Mouse (Mus musculus) embryonic fibroblast, embryonic 13.5 days (primary cell): ENCODE data around the gene C1ql3. TPM values are rescaled to one million over a fixed set of nuclear protein-coding genes. Genes with fewer than 3 reads are reported as not detected.

Experiments used
- H3K27ac ChIP-seq: 2 replicates; pipeline ENCODE4 v1.5.1; 2012; ENCODE audit warnings: low read length, control low read depth, inconsistent platforms; ENCODE audit not compliant: insufficient read depth
- H3K4me1 ChIP-seq: 2 replicates; pipeline ENCODE4 v1.6.1; 2011; ENCODE audit warnings: low read length; ENCODE audit not compliant: control insufficient read depth, insufficient read depth
- H3K4me3 ChIP-seq: 2 replicates; pipeline ENCODE4 v1.5.1; 2011; ENCODE audit warnings: mild to moderate bottlenecking, control low read depth, low read length; ENCODE audit not compliant: insufficient read depth
- CTCF ChIP-seq: IDR thresholded peaks from 2 replicates; pipeline ENCODE4 v1.5.1; 2011; ENCODE audit warnings: mild to moderate bottlenecking, control low read depth, low read length, moderate library complexity, borderline replicate concordance; ENCODE audit not compliant: insufficient read depth
- POLR2A ChIP-seq: IDR thresholded peaks from 2 replicates; pipeline ENCODE4 v1.6.1; 2011; ENCODE audit warnings: low read depth, mild to moderate bottlenecking, control low read depth, low read length, moderate library complexity
- polyA plus RNA-seq: library from polyadenylated mRNA; stranded (reverse); fragments of >200 nt; gene quantifications from 2 replicates; pipeline ENCODE4 v1.2.4, GENCODE M21; 2011; ENCODE audit warnings: low read depth; ENCODE audit not compliant: missing spikeins, insufficient read length

The C1ql3 gene
- polyA plus RNA-seq: 4.5 and 7.2 TPM in 2 replicates

DNA sequence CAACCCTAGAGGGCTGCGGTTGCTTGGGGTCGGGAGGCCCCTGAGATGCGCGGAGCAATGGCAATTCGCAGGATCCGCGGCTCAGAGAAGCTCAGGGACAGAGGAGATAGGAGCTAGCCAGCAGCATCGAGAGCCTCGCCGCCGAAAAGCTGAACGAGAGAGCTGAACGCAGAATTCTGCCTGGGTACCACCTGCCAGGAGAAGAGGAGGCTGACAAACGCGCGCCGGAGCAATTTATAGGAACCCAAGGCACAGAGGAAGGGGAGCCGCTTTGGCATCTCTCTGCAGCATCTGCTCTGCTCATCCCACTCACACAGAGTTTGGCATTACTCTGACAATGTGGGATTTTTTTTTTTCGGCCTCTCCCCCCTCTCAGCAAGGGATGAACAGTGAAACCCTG lies at the start of gene C1ql3:
Gene C1ql3 (minus strand): TSS at position 335 of the 400 bp plus-strand sequence.
- Histone ChIP-seq H3K4me3 (peak within 1 kb of the TSS; percentile 63), H3K4me1 (peaks cover 4% of the 10 kb centered on the region), H3K27ac (no peak within 1 kb of the TSS)
- TF ChIP-seq CTCF (no peak), POLR2A (no peak)

DNA sequence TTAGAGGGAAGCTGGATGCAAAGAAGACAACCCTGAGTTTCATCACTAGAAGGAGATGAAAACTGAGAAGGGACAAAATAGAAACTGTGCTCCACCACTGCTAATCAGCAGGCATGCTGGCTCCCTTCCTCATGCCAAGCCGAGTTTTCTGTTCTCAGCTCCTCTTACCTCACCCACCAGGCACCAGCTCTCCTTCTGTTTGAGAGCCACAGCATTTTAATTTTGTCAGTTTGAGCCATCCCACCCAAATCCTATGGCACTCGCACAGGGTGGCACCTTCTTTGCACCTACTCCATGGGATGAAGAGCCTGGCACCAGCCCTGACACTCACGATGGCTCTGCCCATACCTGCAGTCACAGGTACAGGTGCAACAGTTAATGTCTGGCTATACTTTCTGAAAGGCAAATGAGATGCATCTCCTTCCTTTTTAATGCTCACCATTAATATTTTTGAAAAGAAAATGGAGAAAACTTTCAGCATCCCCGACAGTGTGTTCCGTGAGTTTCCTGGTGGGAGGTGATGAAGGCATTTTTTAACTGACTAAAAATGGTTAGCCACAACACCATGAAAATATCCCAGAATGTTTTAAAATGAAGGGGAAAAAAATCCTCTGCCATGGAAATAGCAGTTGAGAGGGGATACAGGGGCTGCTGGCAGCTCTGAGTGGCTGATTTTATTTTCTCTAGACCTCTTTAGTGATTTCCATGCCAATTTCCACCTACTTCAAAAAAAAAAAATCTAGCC lies 49.0 kb upstream of the C1ql3 start:
- no peak overlapping the region for H3K4me3 ChIP-seq
- no peak for TF ChIP-seq POLR2A
- no peak for TF ChIP-seq CTCF
- H3K4me1 ChIP-seq: no peaks in the 10 kb centered on the region
- H3K27ac ChIP-seq: no peak overlapping the region

DNA sequence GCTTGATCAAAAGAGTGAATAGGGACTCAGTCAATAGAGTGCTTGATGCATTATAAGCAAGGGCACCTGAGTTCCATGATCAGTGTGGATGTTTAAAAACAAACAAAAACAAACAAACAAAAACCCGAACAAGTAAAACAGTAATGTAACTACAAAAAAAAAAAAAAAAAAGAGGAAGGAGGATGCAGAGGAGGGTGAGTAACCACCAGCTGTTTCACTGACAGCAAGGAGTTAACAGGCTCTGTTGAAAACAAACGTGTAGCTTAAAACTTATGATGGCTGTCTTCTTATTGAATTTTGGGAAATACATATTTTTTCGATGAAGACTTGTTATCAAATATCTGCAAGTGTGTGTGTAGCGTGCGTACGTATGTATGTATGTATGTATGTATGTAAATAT lies 37.0 kb upstream of the C1ql3 start:
- H3K4me1 ChIP-seq: no peaks in the 10 kb centered on the region
- no peak overlapping the region for H3K27ac ChIP-seq
- TF ChIP-seq CTCF: no peak
- TF ChIP-seq POLR2A: no peak
- H3K4me3 ChIP-seq: no peak overlapping the region

GRCm38 (mm10) chr2:13044555-13044954 lies 32.9 kb upstream of the C1ql3 start:
- Histone ChIP-seq H3K4me3 (no peak overlapping the region), H3K27ac (no peak overlapping the region), H3K4me1 (no peaks in the 10 kb centered on the region)
- TF ChIP-seq CTCF (no peak), POLR2A (no peak)

DNA sequence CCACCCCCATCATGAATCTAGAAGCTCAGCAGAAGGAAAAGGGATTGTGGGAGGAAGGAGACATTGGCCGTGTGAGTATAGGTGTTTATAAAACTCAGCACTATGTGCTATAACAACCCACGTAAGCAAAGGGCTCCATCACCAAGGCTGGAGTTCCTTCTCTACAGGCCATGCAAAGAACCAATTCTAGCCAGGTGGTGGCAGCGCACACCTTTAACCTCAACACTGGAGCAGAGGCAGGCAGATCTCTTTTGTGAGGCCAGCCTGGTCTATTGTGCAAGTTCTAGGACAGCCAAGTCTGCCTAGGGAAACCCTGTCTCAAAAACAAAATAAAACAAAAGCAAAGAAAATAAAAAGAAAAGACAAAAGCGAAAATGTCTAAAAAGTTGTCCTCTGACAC lies 28.2 kb upstream of the C1ql3 start:
- TF ChIP-seq CTCF (no peak), POLR2A (no peak)
- Histone ChIP-seq H3K4me1 (peaks cover 10% of the 10 kb centered on the region), H3K27ac (no peak overlapping the region), H3K4me3 (no peak overlapping the region)

- Histone ChIP-seq H3K4me3 (no peak overlapping the region), H3K27ac (peak overlapping the region; percentile 84), H3K4me1 (peaks cover 10% of the 10 kb centered on the region)
- TF ChIP-seq POLR2A: no peak
- TF ChIP-seq CTCF: no peak
Observed at GRCm38 (mm10) chr2:13038772-13039171, 27.2 kb upstream of the C1ql3 start.

DNA sequence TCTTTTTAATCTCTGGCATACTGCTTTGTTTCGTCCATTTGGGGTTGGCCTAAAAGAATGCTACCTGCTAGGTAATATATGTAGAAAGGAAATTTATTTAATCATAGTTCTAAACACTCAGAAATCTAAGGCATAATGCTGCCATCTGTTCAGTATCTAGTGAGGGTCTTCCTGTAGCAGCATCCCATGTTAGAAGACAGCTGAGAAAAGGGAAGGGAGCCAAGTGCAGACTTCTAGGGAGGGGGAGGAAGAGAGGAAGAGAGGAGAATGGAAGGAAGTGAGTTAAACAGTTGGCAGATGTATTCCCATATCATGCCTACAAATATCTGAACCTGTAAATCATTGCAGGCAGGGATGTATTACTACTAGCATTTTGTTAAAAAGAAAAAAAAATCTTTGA lies 7.3 kb upstream of the C1ql3 start:
- Histone ChIP-seq H3K4me1 (no peaks in the 10 kb centered on the region), H3K27ac (no peak overlapping the region), H3K4me3 (no peak overlapping the region)
- no peak for TF ChIP-seq POLR2A

DNA sequence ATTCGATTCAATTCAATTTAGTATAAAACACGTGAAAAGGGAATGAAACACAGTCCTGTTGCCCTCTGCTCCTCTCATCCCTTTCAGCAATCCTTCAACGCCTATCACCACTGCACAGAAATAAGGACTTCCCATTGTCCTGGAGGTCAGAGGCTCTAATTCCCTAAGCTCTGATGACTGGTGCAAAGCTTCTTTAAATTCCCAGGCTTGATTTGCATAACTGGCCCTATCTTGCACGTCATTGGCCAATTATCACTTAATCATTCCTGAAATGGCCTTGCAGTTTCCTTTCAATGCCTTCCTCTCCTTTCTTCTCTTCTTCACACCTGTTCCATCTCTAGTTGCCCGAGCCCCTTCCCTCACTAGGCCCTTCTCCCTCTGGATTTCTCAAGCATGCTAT lies 6.8 kb upstream of the C1ql3 start:
- H3K4me1 ChIP-seq: no peaks in the 10 kb centered on the region
- TF ChIP-seq CTCF (no peak), POLR2A (no peak)
- H3K4me3 ChIP-seq: no peak overlapping the region
- H3K27ac ChIP-seq: no peak overlapping the region

- no peak overlapping the region for H3K27ac ChIP-seq
- no peak for TF ChIP-seq CTCF
- TF ChIP-seq POLR2A: no peak
- H3K4me1 ChIP-seq: peaks cover 4% of the 10 kb centered on the region
- H3K4me3 ChIP-seq: no peak overlapping the region
Observed at GRCm38 (mm10) chr2:13011973-13012372, 367 bp upstream of the C1ql3 start.

DNA sequence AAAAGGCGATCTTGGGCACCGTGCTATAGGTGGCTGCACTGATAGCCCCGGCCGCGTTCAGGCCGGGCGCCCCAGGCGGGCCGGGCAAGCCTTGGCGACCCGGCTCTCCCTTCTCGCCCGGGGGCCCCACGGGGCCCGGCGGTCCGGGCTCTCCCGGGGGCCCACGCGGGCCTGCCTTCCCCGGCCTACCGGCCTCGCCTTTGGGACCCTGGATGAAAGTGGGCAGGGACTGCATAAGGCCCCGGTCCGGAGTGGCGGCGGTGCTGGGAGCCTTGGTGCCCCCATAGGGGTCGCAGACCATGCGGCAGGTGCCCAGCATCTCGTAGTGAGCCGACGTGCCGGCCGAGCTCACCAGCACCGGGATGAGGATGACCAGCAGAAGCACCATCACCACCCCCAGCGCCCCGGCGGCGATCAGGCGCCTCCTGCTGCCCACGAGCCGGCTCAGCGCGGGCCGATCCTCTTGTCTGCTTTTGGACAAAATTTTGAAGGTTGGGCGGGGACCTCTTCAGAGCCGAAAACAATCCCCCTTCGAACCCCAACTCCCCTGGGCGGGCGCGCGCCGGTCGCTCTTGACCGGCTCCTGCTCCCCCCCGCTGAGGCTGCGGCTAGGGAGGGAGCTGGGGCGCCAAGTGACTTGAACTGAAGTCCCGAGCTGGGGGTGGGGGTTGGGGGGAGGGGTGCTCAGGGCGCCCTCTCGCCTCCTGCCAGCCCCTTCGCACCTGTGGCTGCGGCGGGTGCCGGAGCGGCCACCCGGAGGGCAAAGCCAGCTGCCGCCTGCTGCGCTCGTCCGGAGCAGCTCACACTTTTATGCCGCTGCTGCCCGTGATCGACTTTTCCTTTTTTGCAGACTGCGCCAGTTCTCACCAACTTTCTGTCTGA lies 905 bp downstream of the C1ql3 start:
- Histone ChIP-seq H3K4me3 (peak overlapping the region; percentile 63), H3K4me1 (peaks cover 4% of the 10 kb centered on the region), H3K27ac (no peak overlapping the region)
- TF ChIP-seq CTCF (0 out of 2 replicates have a peak, but pooled peaks have one; percentile 28), POLR2A (no peak)
